Comparison of ENCODE assay signal across 22 mouse cellular contexts in the genomic region with DNA sequence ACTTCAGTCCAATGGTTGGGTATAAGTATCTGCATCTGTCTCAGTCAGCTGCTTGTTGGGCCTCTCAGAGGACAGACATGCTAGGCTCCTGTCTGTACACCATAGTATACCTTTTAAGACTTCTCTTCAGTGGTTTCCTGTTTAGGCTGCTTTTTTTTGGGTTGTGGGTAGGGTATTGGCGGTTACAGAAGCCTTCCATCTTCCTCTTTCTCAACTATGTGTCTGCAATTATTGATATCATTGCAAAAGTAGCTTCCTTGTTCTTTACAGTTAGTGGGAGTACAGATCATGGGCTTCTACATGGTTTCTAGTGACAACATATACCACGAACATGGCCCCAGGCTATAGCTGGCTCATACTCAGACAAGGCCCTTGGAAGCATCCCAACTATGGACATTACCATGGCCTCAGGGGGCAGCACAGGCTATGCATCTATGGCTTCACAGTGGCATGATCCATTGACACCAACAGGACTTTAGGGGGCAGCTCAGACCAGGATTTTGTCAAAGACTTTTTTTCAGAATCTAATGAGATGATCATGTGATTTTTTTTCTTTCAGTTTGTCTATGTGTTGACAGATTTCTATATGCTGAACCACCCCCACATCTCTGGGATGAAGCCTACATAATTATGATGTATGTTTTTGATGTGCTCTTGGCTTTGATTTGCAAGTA. TPM values are rescaled to one million over a fixed set of nuclear protein-coding genes. Genes with fewer than 3 reads are reported as not detected.
DNase-seq lines count a peak whose midpoint lies in the region; TF ChIP-seq lines count a peak whose summit lies in the region.
"Had no signal": no experiment of that assay in that cellular context is flagged by ENCODE, and none has a peak within 500 bp of the region (broad histone marks: within the 10 kb centered on the region; RNA-seq: fewer than 3 reads in every experiment).

No protein-coding gene starts in this region.

- peak in 1 of 2 experiments; percentile 34 for DNase-seq in spleen, adult 2 months (ENCODE audit: low read depth in 1 of 2, low spot score in 2 of 2)
- no peak for DNase-seq in spleen, postnatal 10 days (ENCODE audit: low spot score in 2 of 2)
- DNase-seq in MEL (ENCODE audit: low read depth, low spot score): peak; percentile 22
- peak; percentile 62 for DNase-seq in induced T-regulatory cell, adult 2 months (ENCODE audit: low read depth)
- DNase-seq in gastrocnemius, postnatal 10 days: no peak
- no peak for DNase-seq in frontal cortex, postnatal 10 days (ENCODE audit: low spot score in 2 of 2)
- no peak for DNase-seq in layer of hippocampus, adult 18-20 months (ENCODE audit: low spot score in 2 of 2)
- DNase-seq: adrenal gland, postnatal 10 days; cerebellum, postnatal 14 days; gastrocnemius, postnatal 14 days; layer of hippocampus, adult 9-11 months; left cerebral cortex, postnatal 4 days; midbrain, embryonic 14.5 days; right cerebral cortex, postnatal 14 days; thymus, postnatal 4 days had no signal

- peaks cover 7% of the 10 kb centered on the region; the same call in 1 of the 2 replicates for H3K4me1 ChIP-seq in spleen, adult 2 months (ENCODE audit: control insufficient read depth, insufficient read depth, insufficient read length)
- H3K4me1 ChIP-seq in MEL (ENCODE audit: control insufficient read depth in 1 of 2, insufficient read depth in 2 of 2, low read length in 2 of 2): no peaks in the 10 kb centered on the region
- H3K4me1 ChIP-seq: forebrain, embryonic 13.5 days; hindbrain, embryonic 15.5 days; lung, embryonic 15.5 days had no signal

- no peaks in the 10 kb centered on the region for H3K9me3 ChIP-seq in MEL (replicated peaks; ENCODE audit: insufficient read depth, low read length)
- H3K9me3 ChIP-seq: forebrain, embryonic 13.5 days; hindbrain, embryonic 15.5 days; lung, embryonic 15.5 days had no signal

- no peaks in the 10 kb centered on the region for H3K79me2 ChIP-seq in MEL (ENCODE audit: control insufficient read depth, insufficient read depth, low read length, poor library complexity)

- H3K4me3 ChIP-seq in spleen, adult 2 months (ENCODE audit: extremely low read depth, insufficient read depth, insufficient read length): no peak overlapping the region
- no peak overlapping the region for H3K4me3 ChIP-seq in MEL (ENCODE audit: control insufficient read depth in 1 of 2, insufficient read depth in 1 of 2, low read depth in 2 of 2, low read length in 2 of 2)
- H3K4me3 ChIP-seq: forebrain, embryonic 13.5 days; hindbrain, embryonic 15.5 days; lung, embryonic 15.5 days had no signal

- no peak for TF ChIP-seq POLR2A in spleen, adult 2 months (IDR thresholded peaks at IDR 0.05; ENCODE audit: low read depth, low read length)
- no peak for TF ChIP-seq POLR2A in MEL (IDR thresholded peaks at IDR 0.05; ENCODE audit: control insufficient read depth in 1 of 2, insufficient read depth in 1 of 2, low read depth in 1 of 2, low read length in 2 of 2, poor library complexity in 1 of 2)

- H3K9ac ChIP-seq in MEL (ENCODE audit: control insufficient read depth, low read depth, low read length, poor library complexity, severe bottlenecking): no peak overlapping the region
- H3K9ac ChIP-seq: forebrain, embryonic 13.5 days; hindbrain, embryonic 15.5 days; lung, embryonic 15.5 days had no signal

- no peaks in the 10 kb centered on the region for H3K27me3 ChIP-seq in spleen, adult 2 months (ENCODE audit: control insufficient read depth, insufficient read depth, low read length)
- no peaks in the 10 kb centered on the region; a peak in 1 of 4 replicates for H3K27me3 ChIP-seq in MEL (ENCODE audit: control insufficient read depth in 1 of 2, insufficient read depth in 2 of 2, low read length in 2 of 2)
- H3K27me3 ChIP-seq: forebrain, embryonic 13.5 days; hindbrain, embryonic 15.5 days; lung, embryonic 15.5 days had no signal

- TF ChIP-seq CTCF in spleen, adult 2 months (IDR thresholded peaks at IDR 0.05; ENCODE audit: extremely low read depth, insufficient read depth, insufficient read length, insufficient replicate concordance): no peak
- no peak for TF ChIP-seq CTCF in MEL (IDR thresholded peaks at IDR 0.05 in 2 of 3, conservative IDR thresholded peaks at IDR 0.05 in 1 of 3; ENCODE audit: control insufficient read depth in 1 of 3, insufficient read depth in 1 of 3, low read depth in 2 of 3, low read length in 3 of 3, poor library complexity in 1 of 3, severe bottlenecking in 1 of 3)

- H3K27ac ChIP-seq in spleen, adult 2 months (ENCODE audit: insufficient read depth, low read length): peak overlapping the region; percentile 46
- H3K27ac ChIP-seq in MEL (ENCODE audit: control insufficient read depth, low read depth, low read length): no peak overlapping the region
- H3K27ac ChIP-seq: forebrain, embryonic 13.5 days; hindbrain, embryonic 15.5 days; lung, embryonic 15.5 days had no signal

- 9% methylated on average over 2 of the region's 2 CpGs for WGBS in spleen, adult 2 months

- H3K36me3 ChIP-seq in spleen, adult 2 months (ENCODE audit: control insufficient read depth, insufficient read depth, low read length): no peaks in the 10 kb centered on the region
- H3K36me3 ChIP-seq in MEL (ENCODE audit: control insufficient read depth in 1 of 2, insufficient read depth in 2 of 2, low read length in 2 of 2): no peaks in the 10 kb centered on the region
- H3K36me3 ChIP-seq: hindbrain, embryonic 15.5 days; lung, embryonic 15.5 days had no signal

- no peak for TF ChIP-seq EP300 in MEL (IDR thresholded peaks at IDR 0.05; ENCODE audit: low read depth in 1 of 2, low read length in 2 of 2)

- TF ChIP-seq RAD21 in MEL (IDR thresholded peaks at IDR 0.05; ENCODE audit: low read depth, low read length): no peak

TF ChIP-seq in MEL, 35 proteins besides CTCF, POLR2A, EP300 and RAD21:
- TF ChIP-seq MAFK (IDR thresholded peaks at IDR 0.05; ENCODE audit: borderline replicate concordance, low read depth, low read length) (no peak), KAT2A (conservative IDR thresholded peaks at IDR 0.05; ENCODE audit: low read depth, low read length) (no peak), POLR2AphosphoS2 (IDR thresholded peaks at IDR 0.05; ENCODE audit: low read length) (no peak), USF2 (IDR thresholded peaks at IDR 0.05; ENCODE audit: borderline replicate concordance in 1 of 2, insufficient read depth in 1 of 2, low read depth in 1 of 2, low read length in 2 of 2) (no peak), TCF12 (IDR thresholded peaks at IDR 0.05; ENCODE audit: low read depth, low read length) (no peak), TAL1 (IDR thresholded peaks at IDR 0.05; ENCODE audit: low read length) (no peak), ZNF384 (IDR thresholded peaks at IDR 0.05; ENCODE audit: low read depth, low read length) (no peak), NRF1 (IDR thresholded peaks at IDR 0.05; ENCODE audit: insufficient read depth, low read depth, low read length, poor library complexity, severe bottlenecking) (no peak), ETS1 (IDR thresholded peaks at IDR 0.05; ENCODE audit: low read depth, low read length) (no peak)

RNA-seq across cellular contexts. Expression of a gene that starts 15.6 kb away (rescaled TPM):
- 2.1 and 2.6 TPM in 2 replicates for polyA plus RNA-seq in spleen, adult 2 months (2012; rRNA removed)
- not detected in 2 replicates for total RNA-seq in MEL (2012; rRNA removed)
- polyA plus RNA-seq in MEL (2012; ENCODE audit: insufficient read depth in 1 of 2, insufficient read length in 2 of 2, low read depth in 1 of 2, low replicate concordance in 2 of 2, missing spikeins in 1 of 2): not detected
- 1 to 10 TPM in 1 of 2 experiments, under 1 TPM in 1; 0.73 to 1.1 TPM for total RNA-seq in gastrocnemius, postnatal 10 days (2021)
- under 1 TPM in 1 of 2 experiments, not detected in 1; 0.30 TPM for total RNA-seq in layer of hippocampus, adult 18-20 months (2021)
- total RNA-seq: left cerebral cortex, postnatal 4 days had no signal
- polyA plus RNA-seq: embryonic facial prominence, embryonic 14.5 days; forebrain, embryonic 13.5 days; heart, embryonic 14.5 days; hindbrain, embryonic 15.5 days; kidney, embryonic 16.5 days; midbrain, embryonic 14.5 days; neural tube, embryonic 14.5 days had no signal

RNA-seq across cellular contexts. Expression of a gene that starts 47.5 kb away (rescaled TPM):
- not detected in 2 replicates for polyA plus RNA-seq in spleen, adult 2 months (2012; rRNA removed)
- not detected in 2 replicates for total RNA-seq in MEL (2012; rRNA removed)
- polyA plus RNA-seq in MEL (2012; ENCODE audit: insufficient read depth in 1 of 2, insufficient read length in 2 of 2, low read depth in 1 of 2, low replicate concordance in 2 of 2, missing spikeins in 1 of 2): not detected
- not detected for total RNA-seq in gastrocnemius, postnatal 10 days (2021)
- not detected for total RNA-seq in layer of hippocampus, adult 18-20 months (2021)
- total RNA-seq: adrenal gland, postnatal 10 days; gastrocnemius, postnatal 14 days; left cerebral cortex, postnatal 4 days had no signal
- polyA plus RNA-seq: embryonic facial prominence, embryonic 14.5 days; forebrain, embryonic 13.5 days; heart, embryonic 14.5 days; hindbrain, embryonic 15.5 days; kidney, embryonic 16.5 days; lung, embryonic 15.5 days; midbrain, embryonic 14.5 days; neural tube, embryonic 14.5 days had no signal

Comparison
In these comparisons a context has a peak if more than half of its experiments do, and no peak if none do; other contexts are left out.
1. DNase-seq: peak in MEL (single experiment) and induced T-regulatory cell, adult 2 months (single experiment); none in spleen, postnatal 10 days (0 of 2), gastrocnemius, postnatal 10 days (single experiment), frontal cortex, postnatal 10 days (0 of 2) and layer of hippocampus, adult 18-20 months (0 of 2).